Mouse (Mus musculus) cerebellum, adult 2 months (tissue): ENCODE data around the gene Trappc6a.

Source experiments
- CTCF ChIP-seq: fragments of 200-500 bp; IDR thresholded peaks from 2 replicates; pipeline ENCODE4 v1.5.1; 2011; ENCODE audit warnings: low read depth, mild to moderate bottlenecking, control low read depth, low read length, moderate library complexity, borderline replicate concordance; ENCODE audit not compliant: insufficient read depth
- POLR2A ChIP-seq: fragments of 200-500 bp; IDR thresholded peaks from 2 replicates; pipeline ENCODE4 v1.6.1; 2011; ENCODE audit warnings: low read length, control low read depth, borderline replicate concordance; ENCODE audit not compliant: insufficient read depth

- TF ChIP-seq CTCF (no peak), POLR2A (no peak)
Measured at GRCm38 (mm10) chr7:19508924-19509568, 851 bp downstream of the Trappc6a start.
